Mouse (Mus musculus) heart, adult 2 months (tissue): ENCODE results near the gene Parm1. TPM values are rescaled to one million over a fixed set of nuclear protein-coding genes. Genes with fewer than 3 reads are reported as not detected.

Experiments used
- DNase-seq, 2 experiments: peaks; one replicate each; pipeline ENCODE4 v3.0.0; 2021
- H3K27ac ChIP-seq: fragments of 200-600 bp; 2 replicates; pipeline ENCODE4 v1.8.1; 2022
- H3K27me3 ChIP-seq: fragments of 200-500 bp; 2 replicates; pipeline ENCODE4 v1.6.1; 2012; ENCODE audit warnings: mild to moderate bottlenecking, low read length, inconsistent platforms, mixed read lengths; ENCODE audit not compliant: control insufficient read depth, insufficient read depth
- H3K36me3 ChIP-seq: fragments of 200-500 bp; 2 replicates; pipeline ENCODE4 v1.6.1; 2012; ENCODE audit warnings: low read length, inconsistent platforms; ENCODE audit not compliant: control insufficient read depth, insufficient read depth
- H3K4me1 ChIP-seq: fragments of 200-500 bp; 2 replicates; pipeline ENCODE4 v1.6.1; 2011; ENCODE audit warnings: low read length; ENCODE audit not compliant: control insufficient read depth, insufficient read depth
- H3K4me3 ChIP-seq: fragments of 200-600 bp; 2 replicates; pipeline ENCODE4 v1.8.1; 2022
- H3K79me2 ChIP-seq: fragments of 200-500 bp; replicated peaks from 2 replicates; pipeline ENCODE4 v1.6.1; 2012; ENCODE audit warnings: mild to moderate bottlenecking, inconsistent platforms, low read length, moderate library complexity, mixed read lengths; ENCODE audit not compliant: control insufficient read depth, insufficient read depth
- H3K9ac ChIP-seq: fragments of 200-500 bp; 2 replicates; pipeline ENCODE4 v1.6.1; 2012; ENCODE audit warnings: low read depth, mild to moderate bottlenecking, control low read depth, inconsistent platforms, low read length, mixed read lengths
- CTCF ChIP-seq: fragments of 200-600 bp; IDR thresholded peaks from 2 replicates; pipeline ENCODE4 v1.8.1; 2022; ENCODE audit warnings: antibody characterized with exemption, mild to moderate bottlenecking, moderate library complexity
- EP300 ChIP-seq: fragments of 200-500 bp; IDR thresholded peaks from 2 replicates; pipeline ENCODE4 v1.6.1; 2011; ENCODE audit warnings: low read depth, low read length, control low read depth; ENCODE audit not compliant: insufficient read depth
- POLR2A ChIP-seq: fragments of 200-500 bp; IDR thresholded peaks from 2 replicates; pipeline ENCODE4 v1.6.1; 2011; ENCODE audit warnings: mild to moderate bottlenecking, low read depth, low read length, control low read depth; ENCODE audit not compliant: insufficient read depth
- WGBS: fragments of 180-500 bp; shearing (Covaris S2); methylation state at CpG from one replicate; pipeline ENCODE4 v1.1.7; 2018; 5-methylcytosine and 5-hydroxymethylcytosine counted together
- intact Hi-C: fragments of 180-260 bp; cut with DNase I; formaldehyde crosslinking; loops from one replicate; pipeline ENCODE4 v1.15.1; 2025
- polyA plus RNA-seq: library from polyadenylated mRNA; depleted of rRNA; stranded (reverse); fragments of >200 nt; gene quantifications from 2 replicates; pipeline ENCODE4 v1.2.3, GENCODE M21; 2012
- total RNA-seq, 2 experiments: library from RNA; stranded (reverse); gene quantifications; 2 replicates each; pipeline ENCODE4 v1.2.3; 2021

Parm1 gene
- total and polyA plus RNA-seq, 3 experiments = 41.5 to 56.8 (median 48.0) TPM

DNA sequence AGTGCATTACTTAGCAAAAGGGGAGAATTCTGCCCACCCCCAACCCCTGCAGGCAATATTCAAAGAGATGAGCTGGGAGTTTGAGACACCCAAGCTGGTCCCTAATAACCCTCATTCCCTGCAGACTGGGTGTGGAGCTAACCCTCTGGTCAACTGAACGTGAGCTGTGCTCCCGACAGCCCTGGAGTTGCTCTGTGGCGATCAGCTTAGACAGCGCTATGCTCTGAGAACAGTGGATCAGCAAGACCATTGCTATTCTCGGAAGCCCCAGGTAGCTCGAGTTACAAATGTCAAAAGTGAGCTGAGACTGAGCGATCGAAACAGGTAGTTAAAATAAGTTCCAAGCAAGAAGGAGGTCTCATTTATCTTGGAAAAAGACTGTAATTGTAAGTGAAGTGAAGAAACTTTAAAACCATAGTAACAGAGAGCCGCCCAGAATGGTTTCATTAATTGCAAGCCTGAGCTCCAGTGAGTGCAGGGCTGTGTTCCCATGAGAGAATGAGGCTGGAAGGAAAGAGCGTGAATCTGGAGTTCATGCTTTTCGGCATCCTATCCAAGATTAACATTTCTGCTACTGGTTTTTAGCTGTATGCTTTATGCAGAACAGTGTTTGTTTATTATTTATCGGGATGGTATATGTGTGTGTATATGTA is 86.5 kb downstream of the Parm1 start:
- intact Hi-C loops = no loop called here
- no peaks in the 10 kb centered on the region for H3K27me3 ChIP-seq
- no peaks in the 10 kb centered on the region for H3K79me2 ChIP-seq
- no peak for DNase-seq
- H3K4me3 ChIP-seq = no peak overlapping the region
- WGBS = 66% methylated on average over 12 of the region's 12 CpGs
- TF ChIP-seq EP300 = no peak
- H3K36me3 ChIP-seq = no peaks in the 10 kb centered on the region
- no peaks in the 10 kb centered on the region; the same call in 1 of the 2 replicates for H3K4me1 ChIP-seq
- no peak overlapping the region for H3K9ac ChIP-seq
- H3K27ac ChIP-seq = no peak overlapping the region

DNA sequence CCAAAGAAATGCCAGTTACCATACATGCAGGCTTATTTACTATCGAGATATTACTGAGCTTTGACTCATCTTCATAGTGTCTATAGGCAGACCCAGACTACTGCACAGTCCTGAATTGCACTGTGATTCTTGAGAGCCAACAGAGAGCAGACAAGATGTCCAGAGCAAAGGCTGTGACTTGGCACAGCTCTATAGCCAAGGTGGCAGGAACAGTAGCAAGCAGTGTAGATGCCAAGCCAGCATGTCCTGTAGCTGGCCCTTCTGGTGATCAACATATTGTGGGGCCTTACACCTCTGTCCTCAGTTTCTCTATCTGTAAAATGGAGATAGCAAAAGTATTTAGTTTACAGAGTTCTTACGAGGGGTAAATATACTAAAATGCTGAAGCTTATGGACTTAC is 89.8 kb downstream of the Parm1 start:
- no peaks in the 10 kb centered on the region for H3K79me2 ChIP-seq
- peak in 1 of 2 experiments; percentile 18 for DNase-seq
- no peak overlapping the region for H3K27ac ChIP-seq
- no peaks in the 10 kb centered on the region; the same call in 1 of the 2 replicates for H3K4me1 ChIP-seq
- H3K9ac ChIP-seq = no peak overlapping the region
- no peaks in the 10 kb centered on the region for H3K36me3 ChIP-seq
- intact Hi-C loops = no loop called here
- 79% methylated on average over 2 of the region's 2 CpGs for WGBS
- no peak overlapping the region for H3K4me3 ChIP-seq
- no peak for TF ChIP-seq EP300
- no peak for TF ChIP-seq POLR2A
- TF ChIP-seq CTCF = no peak
- H3K27me3 ChIP-seq = no peaks in the 10 kb centered on the region

DNA sequence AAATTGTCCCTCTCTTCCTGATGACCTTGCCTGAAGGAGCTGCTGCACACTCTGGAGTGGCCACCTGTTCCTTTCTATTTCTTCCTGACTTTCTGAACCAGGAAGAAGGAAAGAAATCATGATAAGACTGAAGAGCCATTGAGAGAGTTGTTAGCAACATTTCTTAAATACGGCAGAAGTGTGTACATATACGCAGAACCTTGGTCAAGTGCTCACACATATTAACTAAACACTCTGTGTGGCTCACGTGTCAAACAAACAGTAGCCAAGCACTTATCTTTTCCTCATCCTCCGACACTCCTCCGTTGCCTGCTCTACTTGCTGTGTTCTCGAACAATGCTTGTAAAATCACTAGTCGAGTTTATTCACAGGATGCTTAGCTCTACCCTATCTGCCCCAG is 90.4 kb downstream of the Parm1 start:
- no peaks in the 10 kb centered on the region for H3K27me3 ChIP-seq
- H3K4me1 ChIP-seq = no peaks in the 10 kb centered on the region; the same call in 1 of the 2 replicates
- WGBS = 45% methylated on average over 7 of the region's 7 CpGs
- no peak for DNase-seq
- intact Hi-C loops = no loop called here
- no peaks in the 10 kb centered on the region for H3K79me2 ChIP-seq
- H3K9ac ChIP-seq = no peak overlapping the region
- no peak overlapping the region for H3K27ac ChIP-seq
- H3K36me3 ChIP-seq = no peaks in the 10 kb centered on the region
- no peak overlapping the region for H3K4me3 ChIP-seq
- TF ChIP-seq EP300 = no peak

DNA sequence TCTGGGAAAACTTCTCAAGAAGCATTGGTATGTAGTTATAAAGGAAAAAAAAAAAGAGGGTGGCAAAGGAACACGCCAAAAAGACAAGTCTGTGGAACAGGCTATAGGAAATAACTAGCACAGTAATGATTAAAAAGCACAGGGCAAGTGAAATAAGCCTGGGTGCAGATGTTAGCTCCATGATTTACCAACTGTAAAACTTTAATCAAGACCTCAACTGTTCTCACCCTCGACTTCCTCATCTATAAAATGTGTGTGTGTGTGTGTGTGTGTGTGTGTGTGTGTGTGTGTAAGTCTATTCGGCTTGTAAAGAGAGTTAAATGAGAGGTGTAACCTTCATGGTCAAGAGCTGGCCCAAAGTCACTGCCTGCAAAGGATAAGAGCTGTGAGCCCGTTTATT is 91.6 kb downstream of the Parm1 start:
- intact Hi-C loops = no loop called here
- TF ChIP-seq EP300 = no peak
- no peak for TF ChIP-seq POLR2A
- TF ChIP-seq CTCF = no peak
- Histone ChIP-seq H3K36me3 (no peaks in the 10 kb centered on the region), H3K27ac (no peak overlapping the region), H3K79me2 (no peaks in the 10 kb centered on the region), H3K9ac (no peak overlapping the region), H3K4me3 (no peak overlapping the region), H3K27me3 (no peaks in the 10 kb centered on the region), H3K4me1 (no peaks in the 10 kb centered on the region; the same call in 1 of the 2 replicates)
- 79% methylated on average over 4 of the region's 4 CpGs for WGBS
- no peak for DNase-seq

DNA sequence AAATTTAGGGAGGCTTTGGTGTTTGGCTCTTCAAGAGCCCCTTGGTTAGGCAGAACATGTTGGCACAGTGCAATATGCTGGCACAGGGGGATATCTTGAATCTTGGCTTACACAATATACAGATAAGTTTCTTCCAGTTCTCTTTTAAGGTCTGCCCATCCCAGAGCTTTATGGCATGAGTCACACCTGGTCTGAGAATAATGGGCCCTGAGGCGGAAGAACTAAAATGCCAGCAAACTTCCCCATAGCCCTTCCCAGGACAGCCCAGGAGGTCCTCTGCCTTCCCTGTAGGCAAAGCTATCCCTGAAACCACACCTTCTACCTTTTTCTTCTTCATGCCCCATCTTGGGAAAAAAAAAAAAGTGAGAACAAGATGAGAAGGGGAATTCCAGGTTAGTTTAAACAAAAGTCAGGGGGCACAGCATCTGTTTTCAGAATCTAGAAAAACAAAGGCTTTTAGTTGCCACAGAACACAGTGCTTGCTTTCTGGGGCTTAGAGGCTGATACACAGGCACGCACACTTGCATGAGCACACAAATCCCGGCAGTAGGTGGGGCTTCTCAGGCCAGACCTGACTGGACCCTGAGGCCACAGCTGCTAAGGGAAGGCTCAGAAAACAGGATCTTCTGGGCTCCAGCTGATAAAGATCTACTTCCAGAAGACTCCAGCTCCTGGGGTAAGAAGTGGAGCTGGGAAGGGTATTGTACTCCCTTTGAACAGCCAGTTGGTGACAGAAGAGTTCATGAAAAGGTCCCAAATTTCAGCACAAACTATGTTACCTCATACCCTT is 92.3 kb downstream of the Parm1 start:
- intact Hi-C loops = no loop called here
- DNase-seq = no peak
- H3K27ac ChIP-seq = no peak overlapping the region
- no peak for TF ChIP-seq CTCF
- no peak for TF ChIP-seq EP300
- no peak for TF ChIP-seq POLR2A
- no peaks in the 10 kb centered on the region; the same call in 1 of the 2 replicates for H3K4me1 ChIP-seq
- no peaks in the 10 kb centered on the region for H3K36me3 ChIP-seq
- no peaks in the 10 kb centered on the region for H3K79me2 ChIP-seq
- no peaks in the 10 kb centered on the region for H3K27me3 ChIP-seq
- H3K4me3 ChIP-seq = no peak overlapping the region
- WGBS = 72% methylated on average over 3 of the region's 3 CpGs
- H3K9ac ChIP-seq = no peak overlapping the region

DNA sequence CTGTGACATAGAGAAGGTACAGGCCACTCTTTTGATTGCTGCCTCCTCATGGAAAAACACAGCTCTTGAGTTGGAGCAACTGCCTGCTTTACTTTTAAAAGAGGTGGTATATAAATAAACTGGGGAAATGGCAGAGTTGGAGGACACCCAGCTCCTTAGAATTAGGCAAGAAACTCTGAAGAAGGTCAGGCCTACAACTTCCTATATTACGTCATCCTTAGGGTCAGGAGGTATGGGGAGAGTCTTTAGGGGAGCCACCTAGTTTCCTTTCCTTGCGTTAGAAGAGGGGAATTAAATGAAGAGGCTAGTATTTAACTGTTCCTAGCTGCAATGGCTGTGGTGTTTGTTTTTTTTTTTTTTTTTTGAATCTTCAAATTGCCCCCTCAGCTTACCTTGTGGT is 93.1 kb downstream of the Parm1 start:
- no peak overlapping the region for H3K4me3 ChIP-seq
- H3K79me2 ChIP-seq = no peaks in the 10 kb centered on the region
- DNase-seq = no peak
- H3K4me1 ChIP-seq = no peaks in the 10 kb centered on the region; the same call in 1 of the 2 replicates
- 59% methylated on average over 2 of the region's 2 CpGs for WGBS
- TF ChIP-seq CTCF (no peak), EP300 (no peak), POLR2A (no peak)
- no peak overlapping the region for H3K27ac ChIP-seq
- intact Hi-C loops = no loop called here
- H3K27me3 ChIP-seq = no peaks in the 10 kb centered on the region
- no peaks in the 10 kb centered on the region for H3K36me3 ChIP-seq
- no peak overlapping the region for H3K9ac ChIP-seq
